Mouse (Mus musculus): Measurements from ENCODE around the gene Olfr1392.

GRCm38 (mm10) chr11:49253035-49253434, 32.0 kb upstream of the Olfr1392 start:
- no peak for TF ChIP-seq CTCF (IDR thresholded peaks at IDR 0.05; ENCODE audit: borderline replicate concordance, control insufficient read depth, extremely low read depth, insufficient read depth, low read length, poor library complexity)
- no peak for TF ChIP-seq POLR2A (IDR thresholded peaks at IDR 0.05; ENCODE audit: control insufficient read depth, extremely low read depth, insufficient read depth, low read length, poor library complexity)

All from thymus, adult 2 months (tissue).